In the genomic region with DNA sequence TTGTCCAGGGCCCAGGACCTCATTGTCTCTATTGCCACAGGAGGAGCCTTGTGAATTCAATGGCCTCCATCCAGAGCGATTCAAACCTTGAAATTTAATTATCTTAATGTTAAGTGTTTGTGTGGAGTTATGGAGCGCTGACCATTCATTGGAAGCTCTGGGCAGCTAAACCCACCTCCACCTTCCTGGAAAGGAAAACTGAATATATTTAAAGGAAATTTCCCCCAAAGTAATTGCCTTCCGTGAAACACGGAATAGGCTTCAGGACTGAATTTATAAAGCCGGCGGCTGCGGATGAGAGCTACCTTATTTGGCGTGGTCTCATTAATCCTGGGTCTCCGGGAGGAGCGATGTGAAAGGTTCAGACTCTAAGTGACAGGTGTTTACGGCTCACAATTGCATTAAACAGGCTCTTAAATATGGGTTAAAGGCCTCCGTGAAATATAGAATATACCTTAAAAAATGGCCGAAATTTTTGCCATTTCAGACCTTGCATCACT, we compare ENCODE assay signal across 18 mouse cellular contexts.
A peak's percentile ranks its signal among the peaks of the same experiment; 100 is the strongest.
DNase-seq lines count a peak whose midpoint lies in the region; ATAC-seq and TF ChIP-seq lines count a peak whose summit lies in the region.
"Had no signal": no experiment of that assay in that cellular context is flagged by ENCODE, and none has a peak within 500 bp of the region (broad histone marks: within the 10 kb centered on the region; RNA-seq: fewer than 3 reads in every experiment).

No protein-coding gene starts in this region.

- ATAC-seq in hindbrain, embryonic 12.5 days (ENCODE audit: low FRiP score), result no peak
- no peak for ATAC-seq in hindbrain, embryonic 11.5 days (ENCODE audit: low FRiP score)
- no peak for ATAC-seq in hindbrain, embryonic 13.5 days (ENCODE audit: low FRiP score)
- ATAC-seq in midbrain, embryonic 12.5 days (ENCODE audit: low FRiP score, low read depth), result no peak
- ATAC-seq: activated CD4-positive, CD25-positive, alpha-beta regulatory T cell, adult 4 months; Patski had no signal

- H3K9me3 ChIP-seq in hindbrain, embryonic 12.5 days (replicated peaks), result no peaks in the 10 kb centered on the region
- H3K9me3 ChIP-seq in hindbrain, embryonic 11.5 days (ENCODE audit: control insufficient read depth, low read length), result no peaks in the 10 kb centered on the region
- no peaks in the 10 kb centered on the region for H3K9me3 ChIP-seq in embryonic facial prominence, embryonic 10.5 days
- no peaks in the 10 kb centered on the region for H3K9me3 ChIP-seq in hindbrain, embryonic 13.5 days
- no peaks in the 10 kb centered on the region for H3K9me3 ChIP-seq in midbrain, embryonic 12.5 days
- H3K9me3 ChIP-seq: embryonic facial prominence, embryonic 13.5 days; liver, embryonic 15.5 days had no signal

- peak overlapping the region; percentile 41; the same call in 1 of the 2 replicates for H3K4me2 ChIP-seq in hindbrain, embryonic 12.5 days (replicated peaks)
- no peak overlapping the region for H3K4me2 ChIP-seq in hindbrain, embryonic 11.5 days (replicated peaks; ENCODE audit: low read depth, low read length)
- H3K4me2 ChIP-seq in hindbrain, embryonic 13.5 days, result peak overlapping the region; percentile 43; the same call in 1 of the 2 replicates
- H3K4me2 ChIP-seq in midbrain, embryonic 12.5 days (replicated peaks), result peak overlapping the region; percentile 40
- H3K4me2 ChIP-seq: liver, embryonic 15.5 days had no signal

- no peak overlapping the region for H3K9ac ChIP-seq in hindbrain, embryonic 12.5 days
- H3K9ac ChIP-seq in hindbrain, embryonic 11.5 days (ENCODE audit: low read depth, low read length), result no peak overlapping the region
- H3K9ac ChIP-seq in hindbrain, embryonic 13.5 days, result 0 out of 2 replicates have a peak overlapping the region, but pooled peaks have one; percentile 24
- no peak overlapping the region for H3K9ac ChIP-seq in midbrain, embryonic 12.5 days (replicated peaks)
- H3K9ac ChIP-seq: embryonic facial prominence, embryonic 13.5 days; liver, embryonic 15.5 days had no signal

- H3K4me3 ChIP-seq in hindbrain, embryonic 12.5 days, result no peak overlapping the region
- no peak overlapping the region for H3K4me3 ChIP-seq in hindbrain, embryonic 11.5 days (ENCODE audit: low read depth, low read length)
- H3K4me3 ChIP-seq in embryonic facial prominence, embryonic 10.5 days, result peak overlapping the region; percentile 42; the same call in 1 of the 2 replicates
- H3K4me3 ChIP-seq in hindbrain, embryonic 13.5 days, result no peak overlapping the region
- H3K4me3 ChIP-seq in midbrain, embryonic 12.5 days, result no peak overlapping the region
- no peak overlapping the region for H3K4me3 ChIP-seq in gastrocnemius, adult 2 months
- H3K4me3 ChIP-seq: liver, embryonic 15.5 days had no signal

- no peak overlapping the region for H3K27ac ChIP-seq in hindbrain, embryonic 12.5 days
- H3K27ac ChIP-seq in hindbrain, embryonic 11.5 days (ENCODE audit: low read depth, low read length), result no peak overlapping the region
- no peak overlapping the region for H3K27ac ChIP-seq in embryonic facial prominence, embryonic 10.5 days (replicated peaks)
- no peak overlapping the region for H3K27ac ChIP-seq in hindbrain, embryonic 13.5 days
- no peak overlapping the region for H3K27ac ChIP-seq in midbrain, embryonic 12.5 days (replicated peaks)
- H3K27ac ChIP-seq in gastrocnemius, adult 2 months, result no peak overlapping the region
- H3K27ac ChIP-seq: embryonic facial prominence, embryonic 13.5 days; liver, embryonic 15.5 days had no signal

- peaks cover 21% of the 10 kb centered on the region for H3K4me1 ChIP-seq in hindbrain, embryonic 12.5 days
- peaks cover 8% of the 10 kb centered on the region; the same call in 1 of the 2 replicates for H3K4me1 ChIP-seq in hindbrain, embryonic 11.5 days (replicated peaks; ENCODE audit: control insufficient read depth, insufficient read depth, low read length)
- H3K4me1 ChIP-seq in embryonic facial prominence, embryonic 10.5 days, result peaks cover 41% of the 10 kb centered on the region
- H3K4me1 ChIP-seq in hindbrain, embryonic 13.5 days (replicated peaks), result peaks cover 21% of the 10 kb centered on the region
- peaks cover 18% of the 10 kb centered on the region for H3K4me1 ChIP-seq in midbrain, embryonic 12.5 days
- H3K4me1 ChIP-seq: liver, embryonic 15.5 days had no signal

- peaks cover 68% of the 10 kb centered on the region for H3K27me3 ChIP-seq in hindbrain, embryonic 12.5 days
- peaks cover 32% of the 10 kb centered on the region for H3K27me3 ChIP-seq in hindbrain, embryonic 11.5 days (ENCODE audit: control insufficient read depth, insufficient read depth, low read length)
- H3K27me3 ChIP-seq in embryonic facial prominence, embryonic 10.5 days (replicated peaks; ENCODE audit: low read depth, poor library complexity, severe bottlenecking), result peaks cover 83% of the 10 kb centered on the region
- H3K27me3 ChIP-seq in hindbrain, embryonic 13.5 days, result peaks cover 74% of the 10 kb centered on the region
- H3K27me3 ChIP-seq in midbrain, embryonic 12.5 days, result peaks cover 68% of the 10 kb centered on the region
- H3K27me3 ChIP-seq: Patski had no signal

- 17% methylated on average over 13 of the region's 13 CpGs for WGBS in hindbrain, embryonic 12.5 days
- 19% methylated on average over 13 of the region's 13 CpGs for WGBS in hindbrain, embryonic 11.5 days
- 18% methylated on average over 13 of the region's 13 CpGs for WGBS in embryonic facial prominence, embryonic 10.5 days
- 15% methylated on average over 13 of the region's 13 CpGs for WGBS in hindbrain, embryonic 13.5 days
- 18% methylated on average over 13 of the region's 13 CpGs for WGBS in midbrain, embryonic 12.5 days

- H3K36me3 ChIP-seq in hindbrain, embryonic 12.5 days, result no peaks in the 10 kb centered on the region
- no peaks in the 10 kb centered on the region for H3K36me3 ChIP-seq in hindbrain, embryonic 11.5 days (ENCODE audit: control insufficient read depth, insufficient read depth, low read length)
- H3K36me3 ChIP-seq in embryonic facial prominence, embryonic 10.5 days (replicated peaks), result no peaks in the 10 kb centered on the region
- no peaks in the 10 kb centered on the region for H3K36me3 ChIP-seq in hindbrain, embryonic 13.5 days
- no peaks in the 10 kb centered on the region for H3K36me3 ChIP-seq in midbrain, embryonic 12.5 days
- H3K36me3 ChIP-seq: embryonic facial prominence, embryonic 13.5 days; liver, embryonic 15.5 days had no signal

- no peak for DNase-seq in hindbrain, embryonic 11.5 days (ENCODE audit: low spot score)
- no peak for DNase-seq in embryonic facial prominence, embryonic 10.5 days (ENCODE audit: low spot score)
- no peak for DNase-seq in left cerebral cortex, postnatal 25 days (ENCODE audit: low spot score in 2 of 2)
- no peak for DNase-seq in gastrocnemius, adult 2 months
- no peak for DNase-seq in left cerebral cortex, postnatal 36 days (ENCODE audit: low spot score in 2 of 2)
- DNase-seq: adrenal gland, postnatal 14 days; cerebellum, adult 18-20 months; cerebellum, postnatal 36 days; lung, postnatal 14 days; right cerebral cortex, postnatal 25 days; thymus, postnatal 4 days had no signal

- intact Hi-C loops in left cerebral cortex, postnatal 25 days (cut with DNase I), result no loop called here
- intact Hi-C loops in gastrocnemius, adult 2 months (cut with DNase I), result no loop called here
- intact Hi-C loops in left cerebral cortex, postnatal 36 days (cut with DNase I), result no loop called here

- TF ChIP-seq CTCF in gastrocnemius, adult 2 months (IDR thresholded peaks at IDR 0.05), result no peak
